Mouse (Mus musculus): ENCODE data around the gene Erv3.

Erv3 gene

DNA sequence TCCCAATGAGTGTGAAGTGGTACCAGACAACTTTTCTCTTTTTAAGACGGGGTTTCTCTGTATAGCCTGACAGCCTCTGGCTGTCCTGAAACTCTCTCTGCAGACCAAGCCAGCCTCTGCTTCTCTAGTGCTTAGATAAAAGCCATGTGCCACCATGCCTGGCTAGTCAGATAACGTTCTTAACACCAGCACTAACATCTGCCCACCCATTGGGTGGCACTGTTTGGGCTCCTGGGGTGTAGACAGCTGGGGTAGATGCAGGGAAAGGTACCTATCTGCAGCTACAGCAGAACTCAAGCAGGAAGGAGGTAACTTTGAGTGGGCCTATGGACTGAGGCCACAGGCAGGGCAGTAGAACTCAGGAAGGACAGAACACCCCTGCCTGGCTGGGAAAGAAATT is 34.0 kb downstream of the Erv3 start:
- DNase-seq (ENCODE audit: low read depth, low spot score) = no peak

DNA sequence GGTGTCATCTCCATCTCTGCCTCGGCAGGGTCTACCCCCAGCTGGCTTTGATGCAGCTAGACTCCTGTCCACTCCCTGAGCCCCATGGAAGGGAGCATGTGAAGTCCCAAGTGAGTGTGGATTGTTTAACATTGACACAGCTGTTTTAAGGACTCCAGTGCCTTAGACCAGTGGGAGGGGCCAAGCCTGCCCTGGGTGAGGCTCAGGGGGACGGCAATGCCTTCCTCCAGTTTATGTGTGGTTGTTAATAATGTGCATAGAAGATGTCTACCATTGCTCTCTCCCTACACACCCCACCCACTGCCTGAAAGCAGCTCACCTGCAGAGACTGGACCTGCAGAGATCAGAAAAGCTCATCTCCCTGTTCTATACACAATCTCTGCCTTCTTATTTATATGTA is 35.6 kb downstream of the Erv3 start:
- no peak for DNase-seq (ENCODE audit: low read depth, low spot score)

DNA sequence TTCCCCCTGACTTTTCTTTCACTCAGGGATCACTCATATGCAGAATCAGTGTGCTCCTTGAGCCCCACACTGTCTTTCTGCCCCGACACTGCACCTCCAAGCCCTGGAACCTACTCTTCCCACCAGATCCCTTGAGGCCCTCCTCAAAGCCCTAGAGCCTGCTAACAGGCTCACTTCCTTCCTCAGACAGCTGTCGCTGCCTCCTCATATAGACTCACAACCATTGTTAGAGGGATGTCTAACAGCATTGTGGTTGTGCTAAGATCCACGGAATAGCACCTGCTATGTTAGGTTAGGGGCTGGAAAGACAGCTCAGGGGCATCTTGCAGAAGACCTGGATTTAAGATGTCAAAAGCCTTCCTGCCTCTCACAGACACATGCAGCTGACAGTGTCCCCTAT is 37.1 kb downstream of the Erv3 start:
- no peak for DNase-seq (ENCODE audit: low read depth, low spot score)

GRCm38 (mm10) chr2:131821708-131821990 is 37.9 kb downstream of the Erv3 start:
- no peak for DNase-seq (ENCODE audit: low read depth, low spot score)

DNA sequence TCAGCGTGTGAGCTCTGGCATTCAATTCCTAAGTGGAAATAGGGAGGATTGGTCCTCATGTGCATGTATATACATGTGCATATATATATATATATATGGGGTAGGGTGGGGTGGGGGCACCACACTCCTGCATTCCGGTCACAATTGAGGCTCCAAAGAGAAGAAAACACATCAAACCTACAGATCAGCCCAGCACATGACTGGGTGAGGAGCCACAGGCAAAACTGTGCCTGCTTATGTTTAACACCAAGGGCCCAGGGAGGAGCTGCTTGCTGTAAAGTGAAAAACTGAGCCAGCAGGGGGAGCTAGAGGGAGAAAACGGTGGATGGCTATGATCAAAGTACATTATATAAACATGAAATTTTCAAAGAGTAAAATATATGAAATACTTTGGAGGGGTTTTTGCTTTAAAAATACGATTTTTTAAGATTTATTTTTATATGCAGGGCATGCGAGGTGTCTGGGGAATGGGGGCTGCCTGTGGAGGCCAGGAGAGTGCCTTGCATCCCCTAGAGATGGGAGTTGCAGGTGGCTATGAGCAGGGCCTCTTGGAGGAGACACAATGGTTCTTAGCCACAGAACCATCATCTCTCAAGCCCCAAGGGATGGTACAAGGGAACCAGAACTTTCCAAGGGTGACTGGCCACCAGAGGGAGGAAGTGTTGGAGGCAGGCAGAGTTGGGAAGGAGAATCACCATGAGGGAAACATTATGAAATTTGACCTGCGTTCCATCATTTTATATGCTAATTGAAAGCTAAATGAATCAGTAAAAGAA is 38.4 kb downstream of the Erv3 start:
- peak; percentile 93 for DNase-seq (ENCODE audit: low read depth, low spot score)

GRCm38 (mm10) chr2:131820088-131820675 is 39.4 kb downstream of the Erv3 start:
- DNase-seq (ENCODE audit: low read depth, low spot score) = peak; percentile 94

DNA sequence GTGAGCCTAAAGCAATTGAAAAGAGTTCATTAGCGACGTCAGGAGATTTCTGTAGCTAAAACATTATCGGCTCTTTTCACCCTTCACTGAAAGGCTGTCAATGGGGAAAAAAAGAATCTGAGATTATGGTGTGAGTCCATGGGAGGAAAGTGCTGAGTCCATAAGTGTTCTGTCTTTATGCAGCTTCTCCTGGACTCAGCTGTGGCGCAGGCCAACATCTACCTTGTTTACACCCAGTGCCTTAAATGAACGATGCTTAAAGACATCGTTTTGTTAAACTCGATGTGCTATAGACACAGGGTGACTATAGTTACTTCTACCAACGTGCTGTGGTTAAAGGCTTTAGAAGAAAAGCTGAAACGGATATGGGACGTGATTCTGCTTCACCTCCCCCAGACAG is 45.2 kb downstream of the Erv3 start:
- DNase-seq (ENCODE audit: low read depth, low spot score) = no peak

DNA sequence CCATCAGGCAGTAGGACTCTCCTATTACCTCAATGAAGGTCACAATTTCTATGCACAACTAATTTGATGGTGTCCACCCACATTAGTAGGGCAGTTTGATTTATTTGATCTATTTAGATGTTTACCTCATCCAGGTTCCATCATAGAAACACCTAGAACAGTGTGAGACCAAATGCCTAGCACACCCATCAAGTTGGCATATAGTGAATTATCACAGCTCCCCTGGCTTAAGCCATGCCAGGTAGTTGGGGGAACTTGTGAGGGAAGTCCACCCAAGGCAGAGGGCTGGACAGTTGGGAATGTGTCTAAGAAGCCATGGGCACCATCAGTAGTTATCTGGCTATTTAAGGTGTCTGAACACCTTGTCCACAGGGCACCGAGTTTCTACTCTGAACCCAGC is 46.1 kb downstream of the Erv3 start:
- DNase-seq (ENCODE audit: low read depth, low spot score) = no peak

DNA sequence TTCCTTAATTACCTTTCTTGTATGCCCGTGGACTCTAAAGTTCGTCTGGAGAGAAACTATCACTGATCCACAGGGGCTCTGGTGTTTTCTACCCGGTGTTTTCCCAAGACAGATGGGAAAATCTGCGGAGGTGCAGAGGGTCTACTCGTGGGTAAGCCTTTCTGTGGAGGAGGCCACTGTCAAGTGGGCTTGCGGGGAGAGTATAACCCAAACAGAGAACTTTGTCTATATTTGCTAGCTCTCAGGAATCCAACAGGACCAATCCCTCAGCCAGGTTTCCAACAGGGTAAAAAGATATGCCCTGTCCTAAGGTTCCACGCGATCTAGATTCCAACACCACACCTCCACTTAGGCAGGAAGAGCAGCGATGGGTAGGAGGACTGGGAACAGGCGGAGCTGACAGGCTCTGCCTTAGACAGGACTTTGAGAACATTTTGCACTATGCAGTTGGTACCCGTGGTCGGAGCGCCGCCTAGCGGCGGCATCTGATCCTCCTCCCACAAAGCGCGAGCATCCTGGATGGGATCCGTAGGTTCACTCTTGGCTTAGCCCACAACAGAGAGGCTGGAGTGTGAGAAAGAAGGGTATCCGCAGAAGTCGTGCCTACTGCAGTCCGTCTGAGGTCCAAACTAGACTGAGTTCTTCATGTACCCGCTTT is 46.9 kb downstream of the Erv3 start:
- DNase-seq (ENCODE audit: low read depth, low spot score) = peak; percentile 83

GRCm38 (mm10) chr2:131811607-131812006 is 47.9 kb downstream of the Erv3 start:
- no peak for DNase-seq (ENCODE audit: low read depth, low spot score)

- DNase-seq (ENCODE audit: low read depth, low spot score) = no peak
These were observed 50.7 kb downstream of the Erv3 start for GRCm38 (mm10) chr2:131808856-131809255.

GRCm38 (mm10) chr2:131807660-131808059 is 51.9 kb downstream of the Erv3 start:
- peak; percentile 23 for DNase-seq (ENCODE audit: low read depth, low spot score)

DNA sequence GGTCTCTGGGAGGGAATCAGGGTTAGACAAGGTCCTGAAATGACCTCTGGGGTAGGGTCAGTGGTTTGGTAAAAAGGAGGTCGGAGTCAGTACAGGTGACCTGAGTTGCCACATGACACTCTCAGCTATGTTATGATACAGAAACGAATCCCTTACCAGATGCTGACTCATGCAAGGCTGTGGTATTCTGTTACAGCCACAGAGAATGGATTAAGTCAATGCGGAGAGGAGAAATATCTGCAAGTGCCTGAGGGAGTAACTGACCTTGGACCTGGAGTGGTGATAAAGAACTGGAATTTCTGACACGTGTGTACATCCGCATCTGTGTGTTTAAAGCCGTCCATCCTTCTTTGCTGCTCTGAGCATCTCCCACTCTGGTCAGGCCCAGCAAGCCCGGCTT is 52.7 kb downstream of the Erv3 start:
- peak; percentile 88 for DNase-seq (ENCODE audit: low read depth, low spot score)

GRCm38 (mm10) chr2:131805306-131805705 is 54.2 kb downstream of the Erv3 start:
- no peak for DNase-seq (ENCODE audit: low read depth, low spot score)

DNA sequence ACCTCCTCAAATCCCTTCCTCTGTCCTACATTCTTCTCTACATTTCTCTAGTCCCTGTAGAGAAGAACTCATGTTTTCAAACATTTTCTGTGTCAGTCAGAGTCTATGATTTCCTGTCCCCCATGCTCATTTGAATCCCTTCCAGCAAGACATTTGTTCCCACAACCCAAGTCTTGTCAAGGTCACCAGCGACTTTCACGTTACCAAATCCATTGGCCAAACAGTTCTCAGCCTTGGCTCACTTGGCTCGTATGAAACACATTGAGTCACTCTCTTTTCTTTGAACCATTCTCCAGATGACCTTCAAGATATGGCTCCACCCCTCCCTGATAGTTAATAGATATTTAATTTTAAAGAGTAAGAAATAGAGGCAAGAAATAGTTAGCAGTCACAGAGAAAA is 55.7 kb downstream of the Erv3 start:
- DNase-seq (ENCODE audit: low read depth, low spot score) = no peak

Data from 3T3-L1 (cell line).